Mouse (Mus musculus) spleen, postnatal 14 days (tissue): ENCODE results near the gene Eng.

Source experiments
- DNase-seq, 2 experiments: peaks; one replicate each; pipeline ENCODE4 v3.0.0; 2021 to 2022; ENCODE audit warnings: low spot score in 2 of 2

The Eng gene

DNA sequence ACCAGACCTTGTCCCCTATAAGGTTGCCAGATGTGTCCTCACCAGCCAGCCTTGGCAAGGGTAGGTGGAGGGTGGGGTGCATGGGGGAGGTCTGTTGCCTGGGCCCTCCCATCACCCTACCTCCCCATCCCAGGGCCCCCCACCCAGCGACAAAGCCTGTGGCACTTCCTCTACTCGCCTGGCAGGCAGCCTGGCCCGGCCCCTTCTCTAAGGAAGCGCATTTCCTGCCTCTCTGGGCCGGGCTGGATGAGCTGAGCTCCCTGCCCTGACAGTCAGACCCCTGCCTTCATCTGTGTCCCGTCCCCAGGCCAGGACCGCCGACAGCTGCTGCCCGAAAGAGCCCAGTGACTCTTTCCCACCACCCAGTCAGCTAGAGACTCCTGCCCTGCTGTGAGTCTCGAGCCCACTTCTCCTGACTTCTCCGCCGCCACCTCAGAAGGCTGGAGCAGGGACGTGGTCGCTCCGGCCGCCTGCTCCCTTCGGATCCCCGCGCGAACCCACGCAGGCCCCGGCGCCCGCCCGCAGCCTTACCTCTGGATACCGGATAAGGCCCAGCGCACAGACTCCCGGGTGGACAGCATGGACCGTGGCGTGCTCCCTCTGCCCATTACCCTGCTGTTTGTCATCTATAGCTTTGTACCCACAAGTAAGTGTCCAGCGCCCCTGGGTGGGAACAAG lies at the start of gene Eng:
Gene Eng, plus strand, starts transcription at position 217 of the 678 bp plus-strand sequence.
- no peak for DNase-seq

DNA sequence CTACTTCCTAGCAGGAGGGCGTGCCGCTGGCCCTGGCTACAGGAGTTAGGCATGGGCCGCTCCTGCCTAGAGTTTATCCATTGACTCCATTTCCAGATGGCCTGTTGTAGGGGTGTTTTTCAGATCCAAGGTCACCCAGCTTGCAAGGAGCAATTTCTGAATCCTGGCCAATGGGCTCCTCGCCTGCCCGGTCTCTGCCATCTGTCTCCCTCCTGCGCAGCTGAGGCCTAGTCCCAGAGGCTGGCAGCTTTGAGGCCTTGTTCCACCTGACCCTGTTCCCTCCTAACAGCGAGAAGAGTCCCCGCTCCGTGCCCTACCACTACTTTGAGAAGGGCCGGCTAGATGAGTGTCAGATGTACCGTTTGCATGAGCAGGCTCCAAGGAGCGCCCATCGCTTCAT lies 49.7 kb upstream of the Eng start:
- DNase-seq, result no peak

DNA sequence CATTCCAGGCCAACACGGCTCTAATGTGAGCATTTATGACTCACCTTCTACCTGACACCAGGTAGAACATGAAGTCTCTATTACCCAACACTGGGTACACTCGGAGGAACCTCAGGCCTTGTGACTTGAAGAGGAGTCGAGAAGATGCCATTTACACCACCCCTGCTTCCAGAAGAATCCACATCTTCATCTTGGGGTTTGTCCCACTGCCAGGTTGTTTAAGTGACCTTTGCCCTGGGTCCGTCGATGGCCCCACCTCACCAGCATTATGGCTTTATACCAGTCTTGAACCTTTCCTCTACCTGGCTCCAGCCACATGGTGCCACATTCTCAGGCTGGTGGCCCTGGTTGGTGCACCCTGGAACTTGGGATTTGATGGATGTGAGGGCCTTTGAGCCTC lies 49.1 kb upstream of the Eng start:
- DNase-seq, result no peak

DNA sequence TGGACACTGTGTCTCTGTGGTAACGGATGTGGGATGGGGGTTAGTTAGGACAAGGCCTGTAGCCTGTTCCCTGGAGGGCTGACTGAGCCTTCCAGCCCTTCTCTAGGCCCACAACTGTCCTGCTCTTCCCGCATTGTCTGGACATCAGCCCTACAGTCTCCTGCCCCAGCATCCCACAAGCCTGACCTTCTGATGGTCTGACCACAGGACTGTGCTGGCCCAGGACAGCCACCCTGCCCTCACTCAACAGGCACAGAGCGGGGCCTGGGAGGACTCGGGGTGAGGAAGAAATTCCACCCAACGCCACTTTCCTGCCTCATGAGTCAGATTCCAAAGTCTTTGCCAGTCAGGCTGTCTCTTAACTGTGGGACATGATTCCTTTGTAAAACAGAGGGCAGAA lies 48.7 kb upstream of the Eng start:
- DNase-seq, result no peak

DNA sequence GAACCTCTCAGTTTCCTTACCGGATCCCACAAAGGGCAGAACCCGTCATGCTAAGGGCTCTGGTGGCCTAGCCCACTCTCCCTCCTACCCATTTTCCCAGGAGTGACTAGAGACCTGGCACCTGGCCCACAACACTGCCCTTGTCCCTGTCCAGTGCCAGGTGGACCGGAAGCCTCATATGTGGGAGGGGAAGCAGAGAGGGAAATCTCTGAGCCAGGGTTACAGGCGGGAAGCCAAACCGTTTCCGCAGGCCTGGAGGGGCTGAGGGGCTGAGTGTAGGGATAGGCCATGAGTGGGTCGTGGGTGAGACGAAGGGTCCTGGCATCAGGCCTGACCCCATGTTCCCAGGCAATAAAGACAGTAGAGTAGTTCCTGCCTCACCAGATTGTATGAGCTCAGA lies 47.9 kb upstream of the Eng start:
- DNase-seq, result no peak

DNA sequence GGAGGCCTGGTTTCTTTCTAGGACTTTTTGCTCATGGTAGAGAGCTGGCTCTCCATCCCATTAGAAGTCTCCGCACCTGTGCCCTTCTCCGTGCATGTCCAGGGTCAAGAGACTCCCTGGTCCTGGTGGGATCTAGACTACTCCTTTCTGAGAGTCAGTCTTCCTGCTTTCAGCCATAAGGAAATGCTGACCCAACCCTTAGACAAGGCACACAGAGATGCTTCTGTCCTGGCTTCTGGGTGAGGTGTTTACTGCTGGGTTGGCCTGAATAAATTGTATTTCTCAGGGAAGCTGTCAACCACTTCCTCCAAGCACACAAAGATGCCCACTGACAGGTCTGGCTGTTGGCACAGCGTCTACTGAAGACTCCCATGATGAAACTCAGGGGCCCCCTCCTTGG lies 47.0 kb upstream of the Eng start, which contains the start of gene St6galnac6:
Gene St6galnac6, plus strand, starts transcription at position 301 of the 400 bp plus-strand sequence.
- no peak for DNase-seq

DNA sequence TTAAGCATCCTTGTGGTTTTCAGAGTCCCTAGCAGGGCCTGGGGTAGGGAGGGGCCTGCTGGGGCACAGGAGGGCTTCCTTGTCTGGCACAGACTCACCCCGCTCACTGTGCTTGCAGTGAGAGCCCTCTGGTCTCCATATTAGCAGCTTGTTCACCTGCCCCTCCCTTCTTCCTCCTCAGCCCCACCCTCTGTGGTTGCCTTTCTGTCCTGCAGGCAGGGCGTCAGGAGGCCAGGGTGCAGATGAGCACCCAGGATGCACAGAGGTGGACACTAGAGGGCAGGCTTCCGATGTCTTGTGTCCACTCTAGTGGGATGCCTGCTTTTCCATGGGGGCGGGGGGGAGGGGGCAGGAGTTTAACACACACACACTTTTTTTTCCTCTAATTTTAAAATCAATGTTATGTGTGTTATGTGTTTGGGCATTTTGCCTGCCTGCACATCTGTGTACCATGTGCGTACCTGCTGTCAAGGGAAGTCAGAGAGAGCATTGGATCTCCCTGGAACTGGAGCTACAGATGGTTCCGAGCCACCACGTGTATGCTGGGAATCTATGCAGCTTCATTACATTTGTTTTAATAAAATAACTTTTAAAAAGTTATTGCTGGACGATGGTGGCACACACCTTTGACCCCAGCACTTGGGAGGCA lies 44.9 kb upstream of the Eng start:
- peak in 1 of 2 experiments; percentile 48 for DNase-seq

DNA sequence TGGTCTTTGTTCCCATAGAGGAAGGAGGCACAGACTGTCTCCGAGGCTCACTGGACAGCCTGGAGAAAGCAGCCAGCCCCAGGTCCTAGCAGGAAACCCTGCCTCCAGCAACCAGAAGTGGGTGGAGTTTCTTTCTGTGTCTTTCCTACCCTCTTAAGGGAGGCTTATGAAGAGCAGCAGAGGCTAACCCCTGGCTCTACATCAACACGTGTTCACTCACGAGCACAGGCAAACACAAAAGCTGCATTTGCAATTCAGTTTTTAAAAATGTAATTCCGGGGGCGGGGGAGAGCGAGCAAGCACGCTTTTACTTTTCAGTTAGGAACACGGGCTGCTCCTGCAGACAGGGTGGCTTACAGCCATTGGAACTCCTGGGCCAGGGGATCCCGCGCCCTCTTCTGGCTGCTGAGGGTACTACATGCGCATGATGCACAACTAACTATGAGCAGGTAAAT lies 43.8 kb upstream of the Eng start:
- DNase-seq, result peak; percentile 80 to 87

DNA sequence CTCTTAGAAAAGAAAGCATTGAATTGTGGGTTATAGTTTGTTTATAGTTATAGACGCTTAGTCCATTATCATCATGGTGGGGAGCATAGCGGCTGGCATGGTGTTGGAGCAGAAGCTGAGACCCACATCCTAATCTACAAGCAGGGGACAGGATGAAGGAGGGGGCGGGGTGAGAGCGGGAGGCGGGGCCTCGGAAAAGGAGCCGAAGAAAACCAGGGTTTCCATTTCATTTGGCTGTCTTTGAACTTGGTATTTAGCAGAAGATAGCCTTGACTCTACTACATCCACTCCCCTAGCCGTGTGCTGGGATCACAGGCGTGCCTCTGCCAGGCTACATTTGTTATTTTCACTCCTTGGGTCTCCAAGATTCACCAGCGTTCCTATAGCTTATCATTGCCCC lies 41.8 kb upstream of the Eng start:
- DNase-seq, result no peak

DNA sequence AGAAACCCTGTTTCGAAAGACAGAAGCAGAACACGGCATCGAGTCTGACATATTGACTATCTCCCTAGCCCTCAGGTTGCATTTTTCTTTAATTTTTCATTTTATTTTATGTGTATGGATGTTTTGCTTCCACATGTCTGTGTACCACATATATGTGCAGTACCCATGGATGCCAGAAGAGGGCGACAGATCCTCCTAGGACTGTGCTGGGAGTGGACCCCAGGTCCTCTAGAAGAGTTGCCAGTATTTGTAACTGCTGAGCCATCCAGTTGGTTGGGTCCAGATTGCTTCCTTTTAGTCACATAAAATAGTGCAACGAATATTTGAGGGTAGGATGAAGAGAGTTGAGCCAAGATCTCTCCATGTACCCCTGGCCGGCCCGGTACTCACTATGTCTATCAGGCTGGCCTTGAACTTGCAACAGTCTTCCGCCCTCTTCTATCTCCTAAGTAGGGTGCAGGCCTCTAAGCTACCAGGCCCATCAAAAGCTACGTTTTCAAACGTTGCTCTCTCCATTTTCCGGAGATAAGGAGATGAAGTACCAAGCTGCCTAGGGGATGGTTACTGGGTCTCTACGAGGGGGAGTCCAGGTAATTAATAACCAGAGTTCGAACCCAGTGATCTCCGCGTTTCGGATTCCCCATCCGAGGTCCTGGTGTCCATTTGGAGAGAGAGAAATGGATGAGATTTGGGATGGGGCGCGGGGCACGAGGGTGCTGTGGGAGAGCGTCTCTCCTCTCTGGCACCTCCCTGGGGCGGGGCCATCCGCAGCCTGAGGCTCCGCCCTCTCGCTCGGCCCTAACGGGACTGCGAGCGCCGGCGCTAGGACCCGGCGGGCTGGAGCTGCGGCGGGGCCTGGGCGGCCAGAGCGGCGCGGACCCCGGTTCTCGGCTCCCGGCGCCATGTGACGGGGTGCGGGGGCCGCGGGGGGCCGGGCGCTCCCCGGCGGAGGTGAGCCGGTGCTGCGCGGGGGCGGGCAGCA lies 39.9 kb upstream of the Eng start:
- peak; percentile 73 to 85 for DNase-seq

DNA sequence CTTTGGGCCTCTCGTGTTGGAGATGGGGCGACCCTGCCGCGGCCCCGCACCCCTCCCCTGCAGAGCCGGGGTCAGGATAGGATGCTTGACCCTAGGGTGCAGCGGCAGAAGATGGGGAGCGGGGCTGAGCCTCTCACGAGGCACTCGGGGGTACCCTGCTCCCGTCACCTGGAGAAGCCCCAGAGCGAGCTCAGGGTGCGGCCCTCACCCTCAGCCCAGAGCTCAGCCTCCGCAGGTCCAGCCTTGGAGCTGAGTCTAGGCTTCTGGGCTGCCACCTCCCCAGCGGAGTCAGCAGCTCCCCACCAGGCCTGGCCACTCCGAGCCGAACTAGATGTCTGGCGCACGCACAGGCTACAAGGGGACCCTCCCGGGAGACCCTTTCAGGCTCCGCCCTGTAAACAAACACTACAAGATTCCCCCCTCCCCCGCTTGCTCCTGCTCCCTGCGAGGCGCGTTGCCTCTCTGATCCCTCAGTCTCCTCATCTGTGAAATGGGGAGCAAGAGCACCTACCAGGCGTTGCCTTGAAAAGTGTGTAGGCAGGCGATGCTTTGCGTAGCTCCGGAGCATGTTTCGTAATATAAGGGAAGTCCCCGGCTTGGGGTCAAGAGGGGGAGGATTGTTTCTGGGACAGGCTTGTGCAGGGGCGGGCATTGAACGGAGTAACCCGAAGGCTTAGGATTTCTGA lies 39.0 kb upstream of the Eng start:
- DNase-seq, result peak in 1 of 2 experiments; percentile 27

DNA sequence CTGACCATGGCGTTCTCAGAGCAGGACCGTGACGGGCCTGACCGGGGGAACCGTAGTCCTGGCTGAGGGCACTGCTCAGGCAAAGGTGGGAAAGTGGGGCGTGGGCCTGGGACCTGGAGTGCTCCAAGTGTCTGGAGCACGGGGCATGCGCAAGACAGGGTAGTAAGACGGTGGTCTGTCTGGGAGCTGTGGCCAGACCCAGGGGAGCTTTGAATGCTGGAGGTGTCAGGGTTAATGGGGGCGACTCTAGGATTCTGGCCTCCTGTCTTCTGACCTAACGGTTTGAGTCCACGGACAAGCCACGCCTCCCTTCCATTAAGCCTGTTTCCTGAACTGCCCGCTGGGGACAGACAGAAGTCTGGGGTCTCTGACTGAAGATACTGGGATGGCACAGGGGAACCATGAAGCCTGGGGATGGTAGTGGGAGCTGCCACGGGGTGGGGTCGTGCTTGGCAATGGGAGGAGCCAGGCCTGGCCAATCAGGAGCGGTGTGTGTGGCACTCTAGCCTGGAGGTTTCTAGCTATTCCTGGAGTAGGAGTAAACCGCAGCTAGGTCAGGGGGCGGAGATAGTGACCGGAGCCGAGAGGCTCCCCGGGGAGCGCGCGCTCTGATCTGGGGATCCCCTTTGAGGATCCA lies 38.1 kb upstream of the Eng start:
- DNase-seq, result peak; percentile 29 to 31

DNA sequence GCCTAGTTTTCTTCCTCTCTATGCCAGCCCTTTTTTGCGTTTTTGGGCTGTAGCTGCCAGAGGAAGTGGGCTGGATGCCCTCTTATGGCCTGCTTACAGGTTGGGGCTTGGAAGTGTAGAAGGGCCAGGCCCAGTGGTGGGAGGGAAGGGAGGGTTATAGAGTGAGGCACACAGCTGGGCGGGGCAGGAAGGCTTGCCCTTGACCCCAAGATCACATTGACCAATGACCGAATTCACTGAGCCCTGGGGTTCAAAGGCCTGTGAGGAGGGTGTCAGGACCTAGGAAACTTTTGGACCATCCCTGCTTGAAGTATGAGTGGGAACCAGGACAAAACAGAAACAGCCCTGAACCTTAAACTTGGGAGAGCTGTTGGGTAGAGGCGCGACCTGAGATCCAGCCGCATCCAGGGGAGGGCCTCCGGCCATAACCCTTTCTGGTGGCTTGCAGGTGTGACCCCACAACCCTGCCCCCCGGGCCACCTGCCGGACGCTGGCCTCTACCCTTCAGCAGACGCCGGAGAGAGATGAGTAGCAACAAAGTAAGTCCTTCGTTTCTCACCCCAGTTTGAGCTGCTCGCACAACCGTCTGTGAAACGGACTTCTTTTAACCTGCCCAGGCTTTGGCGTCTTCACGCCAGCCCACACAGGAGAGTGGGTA lies 37.5 kb upstream of the Eng start:
- DNase-seq, result no peak

DNA sequence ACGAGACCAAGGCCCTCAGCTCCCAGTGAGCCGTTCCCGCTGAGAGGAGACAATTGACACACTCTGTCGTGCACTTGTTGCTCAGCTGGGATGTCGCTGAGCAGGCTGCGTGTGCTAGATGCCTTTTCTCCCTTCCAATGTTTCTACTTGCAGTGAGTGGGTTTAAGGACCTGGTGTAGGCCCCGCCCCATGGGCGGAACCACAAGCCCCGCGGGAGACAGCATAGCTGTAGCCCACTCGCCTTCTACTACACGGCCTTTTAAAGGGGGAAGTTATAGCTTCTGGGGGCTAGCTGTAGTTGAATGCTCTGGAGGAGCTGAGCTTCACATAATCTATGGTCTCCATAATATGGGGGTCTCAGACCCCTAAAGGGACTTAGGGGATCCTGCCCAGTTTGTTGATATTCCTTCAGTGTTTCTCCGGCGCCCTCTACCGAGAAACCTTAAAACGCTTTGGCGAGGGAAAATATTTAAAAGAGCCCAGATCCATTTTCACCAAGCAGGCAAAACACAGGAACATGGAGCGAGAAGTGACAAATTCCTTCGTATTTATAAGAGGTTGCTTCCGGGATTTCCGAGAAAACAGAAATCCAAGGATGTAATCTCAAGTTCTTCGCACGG lies 35.7 kb upstream of the Eng start:
- DNase-seq, result no peak

DNA sequence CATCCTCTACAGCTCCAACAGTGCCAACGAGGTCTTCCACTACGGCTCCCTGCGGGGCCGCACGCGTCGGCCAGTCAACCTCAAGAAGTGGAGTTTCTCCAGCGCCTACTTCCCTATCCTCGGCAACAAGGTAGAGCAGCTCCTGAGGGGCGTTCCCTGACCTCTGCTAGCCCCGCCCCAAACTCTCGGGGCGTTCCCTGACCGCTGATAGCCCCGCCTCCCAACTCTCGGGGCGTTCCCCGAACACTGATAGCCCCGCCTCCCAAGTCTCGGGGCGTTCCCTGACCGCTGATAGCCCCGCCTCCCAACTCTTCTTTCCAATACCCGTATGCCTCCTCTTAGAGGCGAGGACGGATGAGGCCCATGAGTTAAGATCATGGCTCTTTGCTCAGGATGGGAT lies 34.1 kb upstream of the Eng start:
- no peak for DNase-seq

DNA sequence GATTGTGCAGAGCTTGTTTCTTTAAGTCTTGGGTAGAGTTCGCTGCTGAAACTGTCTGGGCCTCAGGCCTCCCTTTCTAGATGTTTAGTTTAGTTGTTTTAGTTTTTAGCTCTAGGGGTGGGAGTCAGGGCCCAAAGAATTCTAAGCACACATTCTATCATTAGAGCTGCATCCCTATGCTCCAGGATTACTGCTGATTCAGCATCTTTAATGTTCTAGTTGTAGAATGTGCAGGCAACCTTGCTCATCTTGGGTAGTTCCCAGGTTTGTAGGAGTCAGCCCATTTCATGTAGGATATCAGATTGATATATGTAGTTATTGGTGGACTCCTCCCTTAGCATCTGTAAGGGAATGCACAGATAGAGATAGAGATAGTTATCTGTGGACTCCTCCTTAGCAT lies 29.3 kb upstream of the Eng start:
- DNase-seq, result no peak

DNA sequence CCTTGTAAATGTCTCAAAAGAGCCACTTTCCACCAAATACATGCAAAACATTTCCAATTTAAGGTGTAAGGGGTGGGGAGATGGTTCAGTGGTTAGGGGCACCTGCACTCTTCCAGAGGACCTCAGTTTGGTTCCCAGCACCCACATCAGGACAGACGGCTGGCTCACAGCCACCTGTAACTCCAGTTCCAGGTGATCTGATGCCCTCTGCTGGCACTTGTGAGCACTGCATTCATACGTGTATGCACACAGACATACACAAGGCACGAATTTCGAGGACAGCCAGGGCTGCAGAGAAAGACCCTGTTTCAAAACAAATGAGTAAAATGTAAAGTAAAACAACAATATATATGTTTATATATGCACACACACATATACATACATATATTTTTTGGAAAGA lies 28.8 kb upstream of the Eng start:
- DNase-seq, result no peak

DNA sequence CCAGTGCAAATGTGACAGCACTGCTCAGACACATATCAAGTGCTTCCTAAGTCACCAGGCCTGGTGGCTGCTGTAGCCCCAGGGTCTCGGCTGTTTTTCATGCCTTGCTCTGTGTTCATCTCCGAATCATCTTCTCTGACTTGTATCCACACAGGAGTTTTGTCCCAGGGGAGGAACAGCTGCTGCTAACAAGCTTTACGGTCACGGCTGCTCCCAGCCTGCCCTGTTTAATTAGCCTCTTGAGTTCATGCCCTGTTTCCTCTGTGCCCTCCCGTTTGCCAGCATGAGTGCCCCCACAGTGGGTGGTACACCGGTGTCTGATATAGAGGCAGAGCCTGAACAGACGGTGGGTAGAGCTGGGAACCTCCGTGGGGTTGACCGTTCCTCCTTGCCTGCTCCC lies 28.3 kb upstream of the Eng start:
- DNase-seq, result no peak

DNA sequence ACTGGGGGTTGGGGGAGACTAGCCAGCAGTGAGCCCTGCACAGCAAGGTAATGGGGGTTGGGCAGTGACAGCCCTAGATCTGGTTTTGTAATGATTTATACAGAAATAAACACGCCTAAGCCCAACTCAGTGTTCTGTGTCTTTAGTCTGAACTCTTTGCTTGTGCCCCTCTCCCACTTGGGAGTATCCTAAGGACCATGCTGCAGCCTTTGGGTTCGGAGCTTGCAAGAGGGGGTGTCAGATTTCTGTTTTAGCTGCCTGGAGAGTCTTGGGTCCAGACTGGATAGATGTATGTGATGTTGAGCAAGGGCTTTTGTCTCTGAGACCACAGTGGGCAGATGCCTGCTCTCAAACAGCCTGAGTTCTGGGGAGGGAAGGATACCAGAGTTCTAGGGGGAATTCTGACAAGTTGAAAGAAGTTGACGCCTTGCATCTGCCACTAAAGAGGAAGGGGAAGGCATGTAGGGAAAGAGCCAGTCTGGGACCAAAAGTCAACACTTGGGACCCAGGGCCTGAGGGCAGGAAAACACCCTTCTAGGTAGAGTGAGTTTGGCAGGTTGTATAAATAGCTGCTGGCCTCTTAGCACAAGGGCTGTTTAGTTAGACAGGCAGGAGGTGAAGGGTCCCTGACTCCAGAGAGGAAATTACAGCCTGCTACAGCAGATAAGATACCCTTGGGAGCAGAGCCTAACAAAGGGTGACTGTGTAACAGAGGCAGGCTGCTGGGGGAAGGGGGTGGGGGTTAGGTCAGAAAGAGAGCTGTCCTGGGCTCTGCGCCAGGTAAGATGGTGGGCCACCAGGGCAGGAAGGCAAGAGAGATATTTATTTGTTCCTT lies 25.5 kb upstream of the Eng start:
- DNase-seq, result no peak

DNA sequence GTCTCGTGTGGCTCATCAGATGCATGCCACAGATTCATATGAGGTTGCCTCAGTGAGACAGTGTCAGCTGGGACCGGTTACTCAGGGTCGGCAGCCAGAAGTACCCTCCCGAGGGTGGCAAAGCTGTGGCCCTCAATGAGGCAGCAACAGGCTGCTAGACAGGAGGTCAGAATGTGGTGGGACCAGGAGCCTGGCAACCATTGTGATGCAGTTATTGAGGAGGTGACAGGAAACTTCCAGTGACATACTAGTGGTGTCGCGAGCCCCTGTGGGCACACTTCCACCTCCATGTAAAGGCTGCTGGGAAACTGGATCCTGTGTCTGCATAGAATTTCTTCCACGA lies 24.9 kb upstream of the Eng start, which contains the start of gene Ak1:
Gene Ak1, plus strand, starts transcription at position 242 of the 343 bp plus-strand sequence.
- DNase-seq, result no peak
